Mouse (Mus musculus) cortical plate, adult 2 months (tissue): ENCODE data around the gene Lrrc8b.

Experiments
- CTCF ChIP-seq: fragments of 200-500 bp; IDR thresholded peaks from 2 replicates; pipeline ENCODE4 v1.5.1; 2011; ENCODE audit warnings: mild to moderate bottlenecking, control low read depth, low read length; ENCODE audit not compliant: insufficient read depth; ENCODE audit errors: extremely low read depth
- POLR2A ChIP-seq: fragments of 200-500 bp; IDR thresholded peaks from 2 replicates; pipeline ENCODE4 v1.6.1; 2011; ENCODE audit warnings: mild to moderate bottlenecking, low read length, control low read depth; ENCODE audit not compliant: insufficient read depth; ENCODE audit errors: extremely low read depth

- TF ChIP-seq POLR2A (no peak), CTCF (no peak)
Observed at GRCm38 (mm10) chr5:105499396-105499795, 83.8 kb downstream of the Lrrc8b start.
